Mouse (Mus musculus): ENCODE data around the gene Vrtn.

- TF ChIP-seq POLR2A (IDR thresholded peaks at IDR 0.05; ENCODE audit: borderline replicate concordance, control insufficient read depth, low read depth, low read length) (peak; percentile 36; the same call in 1 of the 2 replicates), CTCF (IDR thresholded peaks at IDR 0.05; ENCODE audit: control insufficient read depth, insufficient read depth, low read length) (no peak; the same call in 1 of the 2 replicates)
These were observed 34.1 kb downstream of the Vrtn start for GRCm38 (mm10) chr12:84674666-84675526.

All from bone marrow, adult 2 months (tissue).